Mouse (Mus musculus) naive thymus-derived CD4-positive, alpha-beta T cell, adult 2 months (primary cell): Measurements from ENCODE around the gene Nom1.
"Not testable (repeated sequence)": the region's sequence is repeated elsewhere in the genome, so short reads cannot be mapped to it uniquely, and the experiment has no call there.

Experiments
- DNase-seq: peaks from one replicate; pipeline ENCODE4 v3.0.0-alpha.2; 2011; ENCODE audit warnings: low read depth

The Nom1 gene

DNA sequence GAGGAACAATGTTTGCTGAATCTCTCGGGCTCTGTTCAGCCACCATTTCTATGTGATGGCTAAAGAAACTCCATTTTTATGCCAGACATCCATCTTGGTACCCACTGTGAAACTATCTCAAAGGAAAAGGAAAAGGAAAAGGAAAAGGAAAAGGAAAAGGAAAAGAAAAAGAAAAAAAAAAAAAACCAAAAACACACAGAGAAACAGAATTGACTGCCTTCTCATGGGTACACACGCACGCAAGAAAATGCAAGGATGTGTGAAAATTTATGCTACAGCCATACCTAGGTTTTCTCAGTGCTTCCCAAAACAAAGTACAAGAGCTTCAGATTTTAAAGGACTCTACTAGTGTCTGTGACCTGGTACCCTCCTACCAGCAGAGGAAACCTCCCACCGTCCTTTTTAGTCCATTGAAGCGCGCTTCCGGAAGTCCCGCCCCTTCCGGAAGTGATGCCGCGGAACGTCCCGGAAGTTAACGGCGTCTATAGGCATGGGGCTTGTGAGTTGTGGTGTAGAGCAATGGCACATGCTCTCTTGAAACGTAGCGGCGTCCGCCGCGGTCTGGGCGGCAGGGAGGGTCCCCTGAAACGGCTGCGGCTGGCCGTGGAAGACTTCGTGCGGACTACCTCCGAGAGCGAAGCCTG is at the start of gene Nom1:
TSS of gene Nom1 (plus strand) at position 437 of the 644 bp plus-strand sequence.
- DNase-seq: peak; percentile 96

- DNase-seq: no peak
These were observed 46.9 kb upstream of the Nom1 start for GRCm38 (mm10) chr5:29387591-29387990.

DNA sequence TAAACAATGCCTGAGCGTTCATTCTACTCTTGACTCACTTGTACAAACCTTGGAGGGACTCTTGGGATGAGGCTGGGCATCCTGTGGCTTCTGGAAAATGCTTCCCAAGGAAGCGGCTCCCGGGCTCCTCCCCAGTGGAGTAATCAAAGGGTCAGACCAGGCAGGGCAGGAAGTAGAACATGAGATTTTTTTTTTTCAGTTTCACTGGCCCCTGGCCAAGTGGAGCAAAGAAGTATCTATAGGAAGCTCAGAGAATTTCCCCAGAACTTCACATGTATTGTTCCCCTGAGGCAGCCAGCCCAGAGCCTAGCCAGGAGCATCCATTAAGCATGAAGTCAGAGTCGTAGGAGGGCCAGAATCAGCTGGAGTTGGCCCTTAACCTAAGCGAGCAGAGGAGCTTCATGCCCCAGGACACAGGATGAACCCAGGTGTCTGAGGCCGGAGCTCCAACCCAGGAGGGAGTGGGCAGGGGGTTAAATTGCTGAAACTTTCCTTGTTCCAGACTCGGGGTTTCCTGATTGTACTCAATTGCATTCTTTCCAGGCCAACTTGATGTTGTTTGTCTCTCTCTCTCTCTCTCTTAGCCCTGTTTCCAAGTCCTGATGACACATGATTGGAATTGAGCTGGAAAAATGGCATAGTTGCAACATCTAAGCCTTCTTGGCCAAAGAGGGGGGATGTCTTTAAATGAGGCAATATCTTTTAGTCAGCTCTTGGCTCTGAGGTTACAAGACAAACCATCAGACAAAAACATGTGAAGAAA is 46.1 kb upstream of the Nom1 start:
- no peak for DNase-seq

- peak; percentile 67 for DNase-seq
These were observed 45.3 kb upstream of the Nom1 start for GRCm38 (mm10) chr5:29388944-29389765.

DNA sequence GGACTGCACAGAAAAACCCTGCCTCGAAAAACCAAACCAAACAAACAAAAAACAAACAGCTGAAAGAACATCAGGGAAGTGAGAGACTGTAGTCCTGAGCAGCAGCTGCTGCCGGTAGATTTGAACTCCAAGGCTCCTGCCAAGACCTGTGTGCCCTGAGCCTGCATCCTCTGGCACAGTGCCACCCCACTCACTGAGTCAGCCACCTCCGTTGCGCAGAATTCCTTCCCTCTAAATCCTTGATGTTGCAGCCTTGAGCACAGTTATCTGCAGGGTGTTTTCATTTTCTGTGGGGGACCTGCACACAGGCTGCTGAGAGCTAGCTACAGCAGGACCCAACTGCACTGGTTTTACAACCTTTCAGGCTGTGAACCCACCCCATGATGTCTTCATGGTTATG is 36.0 kb upstream of the Nom1 start:
- no peak for DNase-seq

- DNase-seq: no peak
These were observed 23.6 kb upstream of the Nom1 start for GRCm38 (mm10) chr5:29410854-29411253.

DNA sequence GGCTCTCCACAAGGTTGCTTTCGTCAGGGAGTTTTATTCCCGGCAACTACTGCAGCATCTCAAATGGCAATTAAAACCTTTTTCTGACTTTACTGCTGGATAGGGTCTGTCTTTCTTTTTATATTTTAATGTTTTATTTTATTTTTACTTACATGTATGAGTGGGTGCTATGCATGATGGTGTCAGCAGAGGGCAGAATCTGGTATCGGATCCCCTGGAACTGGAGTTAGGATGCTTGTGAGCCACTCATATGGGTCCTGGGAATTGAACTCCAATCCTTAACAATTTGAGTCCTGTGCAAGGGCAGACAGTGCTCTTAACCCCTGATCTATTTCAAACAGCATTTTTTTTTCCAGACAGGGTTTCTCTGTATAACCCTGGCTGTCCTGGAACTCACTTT is 21.4 kb upstream of the Nom1 start:
- no peak for DNase-seq

DNA sequence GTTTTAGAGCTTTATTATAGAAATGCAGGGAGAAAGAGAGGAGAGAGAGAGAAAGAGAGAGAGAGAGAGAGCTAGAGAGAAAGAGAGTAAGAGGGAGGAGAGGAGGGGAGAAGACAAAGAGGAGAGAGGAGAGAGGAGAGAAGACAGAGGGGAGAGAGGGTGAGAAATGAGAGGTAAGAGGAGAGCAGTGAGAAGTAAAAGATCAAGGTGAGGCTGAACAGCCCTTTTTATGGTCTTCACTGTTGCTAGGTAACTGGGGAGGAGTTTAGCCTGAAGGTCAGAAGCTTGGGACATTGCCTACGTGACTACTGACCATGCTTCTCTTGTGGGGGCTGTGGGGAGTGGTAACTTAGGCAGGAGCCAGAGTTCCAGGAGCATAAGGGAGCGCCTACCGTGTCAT is 11.1 kb upstream of the Nom1 start:
- not testable (repeated sequence) for DNase-seq

DNA sequence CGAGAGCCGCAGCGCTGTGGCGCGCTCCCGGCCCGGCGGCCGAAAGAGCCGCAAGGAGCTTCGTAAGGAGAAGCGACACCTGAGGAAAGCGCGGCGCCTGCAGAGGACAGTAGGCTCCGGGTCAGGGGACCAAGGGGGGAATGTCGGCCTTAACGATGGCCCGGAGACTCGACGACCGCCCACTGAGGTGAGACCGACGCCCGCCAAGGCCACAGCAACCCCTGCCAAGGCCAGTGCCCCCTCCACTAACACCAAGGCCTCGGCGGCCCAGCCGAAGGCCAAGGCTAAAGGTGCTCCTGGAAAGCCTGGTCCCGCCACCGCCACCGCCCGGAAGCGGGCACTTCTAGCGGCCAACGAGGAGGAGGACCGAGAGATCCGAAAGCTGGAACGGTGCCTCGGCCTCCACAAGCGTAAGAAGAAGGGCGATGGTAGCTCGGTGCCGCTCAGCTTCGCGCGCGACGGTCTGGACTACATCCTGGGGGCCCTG is 451 bp downstream of the Nom1 start:
- DNase-seq: no peak

DNA sequence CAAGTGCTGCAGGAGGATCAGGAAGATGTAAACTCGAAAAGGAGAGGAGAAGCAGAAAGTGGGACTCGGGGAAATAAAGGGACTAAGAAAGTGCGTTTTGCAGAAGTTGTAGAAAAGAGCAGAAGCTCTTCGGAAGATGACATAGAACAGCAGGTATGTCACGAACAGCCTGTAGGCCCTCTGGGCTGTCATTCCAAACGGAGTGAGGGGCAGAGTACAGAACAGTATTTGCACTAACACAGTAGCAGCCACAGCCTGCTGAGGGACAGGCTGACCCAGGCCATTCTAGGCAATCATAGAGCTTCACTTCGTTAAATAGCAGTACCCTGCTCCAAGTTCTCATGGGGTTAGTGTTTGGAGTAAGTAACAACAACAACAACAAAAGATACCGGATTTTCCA is 1.0 kb downstream of the Nom1 start:
- no peak for DNase-seq

DNA sequence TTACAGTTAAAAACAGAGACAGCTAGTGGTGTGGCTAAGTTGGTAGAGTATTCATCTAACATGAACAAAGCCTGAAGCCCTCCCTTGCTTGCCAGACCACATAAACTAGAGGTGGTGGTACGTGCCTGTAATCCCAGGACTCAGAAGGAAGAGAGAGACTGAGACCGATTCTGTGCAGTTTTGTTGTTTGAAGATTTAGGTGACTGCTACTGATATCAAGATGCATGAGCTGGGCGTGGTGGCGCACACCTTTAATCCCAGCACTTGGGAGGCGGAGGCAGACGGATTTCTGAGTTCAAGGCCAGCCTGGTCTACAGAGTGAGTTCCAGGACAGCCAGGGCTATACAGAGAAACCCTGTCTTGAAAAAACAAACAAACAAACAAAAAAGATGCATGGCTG is 2.3 kb downstream of the Nom1 start:
- not testable (repeated sequence) for DNase-seq

DNA sequence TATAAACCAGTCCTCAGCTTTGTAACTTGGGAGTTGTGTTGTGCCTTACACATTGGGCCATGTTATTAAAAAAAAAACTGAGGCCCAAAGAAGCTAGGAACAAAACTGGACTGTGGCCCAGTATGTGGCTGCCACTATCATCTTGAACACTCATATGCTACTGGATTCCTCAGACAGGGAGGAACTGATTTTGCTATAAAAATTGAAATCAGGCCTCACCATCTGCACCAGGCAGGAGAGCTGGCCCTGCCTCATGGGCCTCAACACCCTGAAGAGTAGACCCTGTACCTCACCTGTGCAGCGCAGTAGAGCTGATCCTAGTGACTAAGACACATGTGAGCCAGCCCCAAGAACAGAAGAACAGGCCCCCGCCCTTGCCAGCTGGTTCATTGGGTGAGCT is 10.8 kb downstream of the Nom1 start:
- DNase-seq: no peak

GRCm38 (mm10) chr5:29452352-29452751 is 17.9 kb downstream of the Nom1 start:
- no peak for DNase-seq

DNA sequence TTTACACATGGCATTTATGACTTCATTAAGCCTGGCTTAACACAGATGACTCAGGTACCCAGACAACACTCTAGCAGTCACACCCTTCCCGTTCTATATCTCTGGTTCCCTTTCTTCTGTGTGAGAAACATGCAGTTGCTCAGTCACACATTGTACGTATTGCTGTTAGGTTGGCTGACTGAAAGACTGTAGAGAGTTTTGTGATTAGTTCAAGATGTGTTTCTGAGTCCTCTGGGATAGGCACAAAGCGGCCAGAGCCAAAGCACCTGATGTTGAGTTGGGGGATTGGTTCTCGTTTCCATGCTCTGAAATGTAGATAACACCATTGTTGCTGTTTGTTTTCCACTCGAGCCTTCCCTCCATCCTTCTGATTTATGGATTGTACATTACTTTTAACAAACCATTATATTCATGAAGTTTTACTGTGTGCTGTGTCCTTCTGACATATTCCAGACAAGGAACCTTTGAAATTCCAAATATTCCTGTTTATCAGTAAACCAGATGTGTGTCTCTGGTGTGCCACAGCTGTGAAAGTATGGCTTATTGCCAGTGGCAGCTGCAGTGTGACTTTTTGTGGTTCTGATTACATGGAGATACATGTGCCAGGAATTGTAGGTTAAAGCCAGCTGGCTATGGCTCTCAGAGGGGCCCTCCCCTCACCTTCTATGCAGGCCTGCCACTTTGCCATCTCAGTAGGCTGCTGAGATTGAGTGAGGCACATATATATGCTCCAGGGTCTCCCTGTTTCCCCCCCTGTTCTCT is 22.6 kb downstream of the Nom1 start:
- DNase-seq: no peak

- DNase-seq: no peak
These were observed 28.7 kb downstream of the Nom1 start for GRCm38 (mm10) chr5:29462943-29463686.

DNA sequence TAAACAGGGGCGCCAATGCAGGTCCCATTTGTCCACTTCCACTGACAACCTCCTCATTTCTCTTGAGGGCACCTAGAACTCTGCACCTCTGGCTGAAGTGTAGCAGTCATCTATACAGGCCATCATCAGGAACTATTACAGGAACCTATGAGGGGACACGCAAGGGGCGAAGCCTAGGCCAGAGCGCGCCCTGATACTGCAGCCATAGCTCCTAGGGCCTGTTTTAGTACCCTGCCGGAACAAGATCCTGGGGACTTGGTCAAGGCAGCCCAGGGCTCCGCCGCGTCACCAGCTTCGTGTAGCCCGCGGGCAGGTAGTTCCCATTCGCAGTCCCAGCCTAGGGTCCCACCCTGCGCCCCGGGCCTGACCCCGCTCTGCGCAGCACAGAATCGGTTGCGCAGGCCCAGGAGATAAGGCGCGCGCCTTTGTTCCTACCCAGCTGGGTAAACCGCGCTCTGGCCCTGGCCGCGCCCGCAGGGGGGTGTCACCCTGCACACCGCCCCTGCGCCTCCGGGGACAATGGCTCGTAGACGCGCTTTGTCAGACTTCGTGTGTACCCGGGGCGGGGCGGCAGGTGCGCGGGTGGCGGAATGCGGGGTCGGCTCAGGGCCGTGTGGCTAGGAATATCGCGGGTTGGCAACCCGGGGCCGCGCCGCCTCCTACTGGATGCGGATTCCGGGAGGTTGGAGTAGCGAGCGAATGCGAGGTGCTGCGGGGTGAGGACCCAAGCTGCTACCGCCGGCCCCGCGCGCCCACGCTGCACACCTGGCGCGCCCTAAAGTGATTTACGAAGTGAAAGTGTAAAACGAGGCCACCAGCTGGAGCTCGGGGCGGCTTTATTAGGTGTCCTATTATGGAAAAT is 33.3 kb downstream of the Nom1 start:
- no peak for DNase-seq

- DNase-seq: no peak
These were observed 34.0 kb downstream of the Nom1 start for GRCm38 (mm10) chr5:29468351-29469065.

- no peak for DNase-seq
These were observed 35.0 kb downstream of the Nom1 start for GRCm38 (mm10) chr5:29469501-29469900.

DNA sequence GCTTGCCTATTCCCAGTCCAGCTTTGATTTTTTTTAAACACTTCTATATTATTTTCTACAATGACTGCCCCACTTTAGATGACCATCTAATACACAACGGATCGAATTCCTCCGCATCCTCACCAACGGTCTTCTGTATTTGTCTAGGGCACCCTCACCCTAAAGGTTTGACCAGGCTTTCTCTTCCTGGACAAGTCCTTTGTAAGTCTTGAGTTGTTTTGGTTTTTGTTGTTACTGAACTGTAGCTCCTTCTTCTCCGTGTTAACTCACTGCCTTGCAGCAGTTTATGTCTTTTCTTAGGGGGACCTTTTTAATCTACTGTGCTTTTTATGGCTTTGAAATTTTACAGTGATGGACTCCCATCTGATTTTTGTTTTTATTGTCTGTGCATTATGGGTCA is 35.8 kb downstream of the Nom1 start:
- no peak for DNase-seq
